Mouse (Mus musculus): Measurements from ENCODE around the gene Cd59a.
"Not testable (repeated sequence)": the region's sequence is repeated elsewhere in the genome, so short reads cannot be mapped to it uniquely, and the experiment has no call there.

Gene Cd59a

GRCm38 (mm10) chr2:104109021-104109420 lies 13.4 kb downstream of the Cd59a start:
- not testable (repeated sequence) for DNase-seq (ENCODE audit: low read depth, low spot score)

DNA sequence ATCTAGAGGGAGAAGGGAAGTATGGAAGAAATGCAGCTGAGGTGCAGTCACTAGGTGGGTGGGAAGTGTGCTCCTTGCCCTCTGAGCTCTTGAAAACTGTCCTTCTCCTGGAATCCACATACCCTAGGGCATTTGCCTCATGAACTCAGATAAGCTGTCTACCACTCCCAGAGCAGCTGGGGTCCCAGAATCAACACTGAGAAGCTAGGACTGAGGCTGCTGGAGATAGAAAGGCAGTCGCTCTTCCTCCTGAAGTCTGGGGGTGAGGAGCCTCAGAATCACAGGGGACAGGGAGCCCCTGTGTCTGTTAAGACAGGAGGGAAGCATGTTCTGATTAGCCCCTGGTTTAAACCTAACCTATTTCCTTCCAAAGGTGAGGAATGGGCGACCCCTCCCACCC lies 13.9 kb downstream of the Cd59a start:
- DNase-seq (ENCODE audit: low read depth, low spot score): peak; percentile 69

DNA sequence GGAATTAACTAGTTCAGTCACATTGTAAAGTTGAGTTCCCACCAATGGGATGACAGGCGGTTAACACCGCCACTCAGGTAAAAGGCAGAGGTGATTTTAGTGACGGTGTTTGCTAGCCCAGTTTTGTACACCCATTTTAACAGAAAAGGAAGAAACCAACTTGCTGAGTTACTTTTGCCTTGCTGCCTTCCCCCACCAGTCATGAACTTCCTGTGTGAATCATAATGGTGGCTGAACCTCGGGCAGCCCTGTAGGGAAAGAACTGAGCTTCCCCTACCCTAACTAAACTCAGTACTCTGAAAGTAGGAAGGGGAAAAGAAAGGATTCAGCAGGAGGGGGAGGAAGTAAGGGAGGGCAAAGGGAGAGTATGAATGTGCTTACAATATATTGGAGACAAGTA lies 14.4 kb downstream of the Cd59a start:
- DNase-seq (ENCODE audit: low read depth, low spot score): no peak

DNA sequence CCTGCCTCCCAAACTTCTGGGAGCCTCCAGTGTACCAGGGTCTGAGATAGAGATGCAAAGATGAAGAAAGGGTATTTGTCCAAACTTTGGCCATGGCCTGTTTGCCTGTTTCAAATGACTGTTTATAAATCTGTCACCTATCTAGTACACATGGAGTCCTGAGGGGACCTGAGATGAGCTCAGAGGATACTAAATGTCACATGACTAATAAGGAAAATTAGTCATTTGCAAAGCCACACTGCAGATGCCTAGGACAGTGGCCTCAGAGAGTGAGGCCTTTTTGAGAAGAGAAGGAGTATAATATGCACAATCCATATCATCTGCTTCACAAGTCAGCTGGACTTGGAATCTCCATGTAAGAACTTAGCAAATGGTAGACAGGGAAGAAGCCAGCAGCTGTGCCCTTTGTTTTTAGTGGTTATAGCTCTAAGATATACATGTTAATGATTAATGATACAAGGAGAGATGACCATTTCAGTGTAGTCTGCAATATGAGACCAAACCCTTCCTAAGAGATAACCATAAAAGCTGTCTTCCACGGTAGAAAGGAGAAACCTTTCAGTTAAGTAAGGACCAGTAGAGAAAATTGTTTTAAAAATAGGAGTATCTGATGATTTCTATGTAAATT lies 15.7 kb downstream of the Cd59a start:
- DNase-seq (ENCODE audit: low read depth, low spot score): not testable (repeated sequence)

DNA sequence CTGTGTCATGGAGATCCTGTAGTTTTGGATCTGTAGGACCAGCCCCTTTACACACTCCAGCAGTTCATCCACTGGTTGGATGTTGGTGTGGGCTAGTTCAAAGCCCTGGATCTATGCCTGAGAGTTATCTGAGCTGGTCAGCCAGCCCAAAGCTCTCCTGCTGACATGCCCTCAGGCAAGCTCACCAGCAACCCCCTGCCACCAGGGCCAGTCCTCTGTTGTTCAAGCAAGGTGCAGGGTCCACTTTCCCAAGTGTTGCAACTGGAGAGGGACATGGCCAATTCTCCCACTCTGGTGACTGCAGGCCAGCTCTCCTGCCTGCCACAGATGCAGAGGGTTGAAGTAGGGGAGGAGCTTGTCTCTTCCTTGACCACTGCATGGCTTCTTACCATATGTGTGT lies 18.0 kb downstream of the Cd59a start:
- DNase-seq (ENCODE audit: low read depth, low spot score): not testable (repeated sequence)

DNA sequence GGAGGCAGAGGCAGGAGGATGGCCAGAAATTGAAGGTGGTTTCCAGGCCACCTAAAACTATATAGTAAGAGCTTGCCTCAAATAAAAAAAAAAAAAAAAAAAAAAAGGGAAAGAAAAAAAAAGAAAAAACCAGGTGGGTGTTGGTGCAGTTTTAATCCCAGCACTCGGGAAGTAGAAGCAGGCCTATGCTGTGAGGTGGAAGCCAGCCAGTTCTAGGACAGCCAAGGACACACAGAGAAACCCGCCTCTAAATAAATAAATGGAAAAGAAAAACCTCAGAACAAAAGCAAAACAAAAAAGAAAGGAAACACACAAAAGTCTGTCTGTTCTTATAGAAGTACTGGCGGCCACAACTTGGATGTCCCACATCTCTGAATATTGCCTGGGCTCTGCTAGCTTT lies 19.3 kb downstream of the Cd59a start:
- no peak for DNase-seq (ENCODE audit: low read depth, low spot score)

- not testable (repeated sequence) for DNase-seq (ENCODE audit: low read depth, low spot score)
Measured at GRCm38 (mm10) chr2:104117173-104117572, 21.6 kb downstream of the Cd59a start.

- no peak for DNase-seq (ENCODE audit: low read depth, low spot score)
Measured at GRCm38 (mm10) chr2:104119097-104119496, 23.5 kb downstream of the Cd59a start.

GRCm38 (mm10) chr2:104120312-104120711 lies 24.7 kb downstream of the Cd59a start:
- no peak for DNase-seq (ENCODE audit: low read depth, low spot score)

- DNase-seq (ENCODE audit: low read depth, low spot score): no peak
Measured at GRCm38 (mm10) chr2:104121681-104122504, 26.3 kb downstream of the Cd59a start.

DNA sequence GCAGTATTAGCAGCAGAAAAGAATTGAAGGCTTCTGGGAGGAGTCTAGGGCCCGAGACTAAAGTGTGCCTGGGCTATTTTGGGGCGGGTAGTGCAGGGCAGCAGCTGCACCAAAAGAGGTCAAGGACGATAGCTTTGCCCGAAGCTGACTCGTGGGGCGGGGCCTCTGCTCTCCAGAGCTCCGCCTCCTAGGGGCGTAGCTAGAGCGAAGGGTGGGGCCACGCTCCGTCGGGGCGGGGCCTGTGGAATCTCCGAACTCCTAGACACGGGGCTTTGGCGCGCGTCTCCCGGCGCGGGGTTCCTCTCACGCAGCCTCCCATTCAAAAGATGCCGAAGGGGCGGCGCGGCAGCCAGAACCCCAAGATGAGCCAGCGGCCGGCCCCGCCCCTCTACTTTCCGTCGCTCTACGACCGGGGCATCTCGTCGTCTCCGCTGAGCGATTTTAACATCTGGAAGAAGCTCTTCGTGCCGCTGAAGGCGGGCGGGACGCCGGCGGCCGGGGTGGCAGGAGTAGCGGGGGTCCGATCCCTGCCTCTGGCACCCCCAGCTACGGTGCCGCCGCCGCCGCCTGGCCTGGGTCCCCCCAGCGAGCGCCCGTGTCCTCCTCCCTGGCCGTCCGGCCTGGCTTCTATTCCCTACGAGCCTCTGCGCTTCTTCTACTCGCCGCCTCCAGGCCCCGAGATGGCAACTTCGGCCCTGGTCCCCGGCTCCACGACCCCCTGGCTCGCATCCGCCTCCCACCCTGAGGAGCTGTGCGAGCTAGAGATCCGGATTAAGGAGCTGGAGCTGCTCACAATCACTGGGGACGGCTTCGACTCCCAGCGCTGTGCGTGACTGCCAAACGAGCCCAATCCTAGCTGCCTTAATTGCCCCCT lies 27.1 kb downstream of the Cd59a start, which contains the start of gene A930018P22Rik:
TSS of gene A930018P22Rik (plus strand) at position 265 of the 874 bp plus-strand sequence.
- DNase-seq (ENCODE audit: low read depth, low spot score): peak; percentile 95

- DNase-seq (ENCODE audit: low read depth, low spot score): no peak
Measured at GRCm38 (mm10) chr2:104123540-104123939, 27.9 kb downstream of the Cd59a start.

GRCm38 (mm10) chr2:104124071-104124470 lies 28.5 kb downstream of the Cd59a start:
- no peak for DNase-seq (ENCODE audit: low read depth, low spot score)

DNA sequence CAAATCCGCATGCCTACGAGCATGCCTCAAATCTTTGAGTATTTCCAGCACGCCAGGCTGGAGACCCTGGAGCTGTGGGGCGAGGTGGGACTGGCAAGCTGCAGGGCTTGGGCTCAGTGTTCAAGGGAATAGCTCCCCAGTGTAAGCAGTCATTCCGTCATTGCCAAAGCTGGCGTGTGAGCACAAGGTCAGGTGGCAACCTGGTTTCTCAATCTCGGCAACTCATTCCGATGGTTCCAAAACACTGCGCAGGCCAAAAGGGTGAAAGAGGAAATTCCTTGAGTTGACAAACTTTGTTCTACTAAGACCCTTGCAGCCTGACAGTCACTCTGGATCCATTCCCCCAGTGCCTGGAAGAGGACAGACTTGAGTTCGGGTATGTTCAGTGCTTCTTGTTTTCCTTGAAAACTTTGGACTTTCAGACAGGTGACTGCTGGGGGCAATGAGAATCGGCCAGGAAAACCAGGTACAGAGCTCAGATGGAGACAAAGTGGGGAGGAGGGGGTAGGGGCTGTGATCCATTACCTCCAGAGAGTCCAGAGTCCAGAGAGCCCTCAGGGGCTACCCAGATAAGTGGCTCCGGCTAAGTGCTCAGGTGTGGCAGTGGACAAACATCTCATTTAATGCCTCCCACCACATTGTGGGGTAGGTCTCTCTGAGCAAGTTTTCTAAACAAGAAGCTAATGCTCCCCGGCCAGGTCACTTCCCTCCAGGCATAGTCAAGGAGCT lies 33.4 kb downstream of the Cd59a start:
- no peak for DNase-seq (ENCODE audit: low read depth, low spot score)

- no peak for DNase-seq (ENCODE audit: low read depth, low spot score)
Measured at GRCm38 (mm10) chr2:104130165-104130564, 34.6 kb downstream of the Cd59a start.

DNA sequence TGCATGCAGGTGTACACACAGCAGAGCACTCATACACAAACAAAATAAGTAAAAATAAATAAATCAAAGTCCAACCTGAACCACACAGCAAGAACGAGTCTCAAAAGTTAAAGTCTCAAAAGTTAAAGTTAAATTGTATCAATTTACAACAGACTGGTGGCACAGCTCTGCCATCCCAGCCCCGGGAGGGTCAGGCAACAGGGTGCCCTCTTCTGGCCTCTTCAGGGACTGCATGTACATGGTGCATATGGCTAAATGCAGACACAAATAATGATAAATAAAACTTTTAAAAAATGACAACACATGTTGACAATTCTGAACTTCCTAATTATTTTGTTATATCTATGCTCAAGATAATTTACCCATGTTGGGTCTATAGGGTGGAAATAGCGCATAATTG lies 35.4 kb downstream of the Cd59a start:
- DNase-seq (ENCODE audit: low read depth, low spot score): no peak

DNA sequence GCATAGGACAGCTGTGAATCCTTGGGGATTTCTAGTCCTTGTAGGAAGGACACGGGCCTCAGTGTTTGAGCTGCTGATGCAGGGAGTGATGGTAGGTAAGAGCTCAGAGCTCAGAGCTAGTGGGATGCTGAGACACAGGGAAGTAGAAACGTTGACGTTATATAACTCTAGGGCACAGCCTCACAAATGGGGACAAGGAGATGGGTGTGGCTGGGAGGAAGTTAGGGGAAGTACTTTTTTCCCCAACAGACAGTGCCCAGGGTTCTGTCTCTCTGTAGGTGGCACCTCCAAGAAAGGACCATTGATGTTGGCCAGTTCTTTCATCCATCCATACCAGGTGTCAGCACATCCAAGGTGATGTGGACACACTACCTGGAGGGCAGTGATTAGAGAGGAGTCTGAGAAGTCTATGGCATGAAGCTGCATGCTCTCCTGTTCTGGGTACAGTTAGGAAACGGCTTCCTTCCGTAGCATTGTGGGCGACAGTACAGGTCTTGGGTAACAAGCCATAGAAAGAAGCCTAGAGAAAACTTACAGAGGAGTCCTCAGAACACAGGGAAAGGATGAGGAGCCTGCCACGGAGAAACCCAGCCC lies 36.8 kb downstream of the Cd59a start:
- DNase-seq (ENCODE audit: low read depth, low spot score): no peak

- DNase-seq (ENCODE audit: low read depth, low spot score): no peak
Measured at GRCm38 (mm10) chr2:104133042-104133810, 37.6 kb downstream of the Cd59a start.

DNA sequence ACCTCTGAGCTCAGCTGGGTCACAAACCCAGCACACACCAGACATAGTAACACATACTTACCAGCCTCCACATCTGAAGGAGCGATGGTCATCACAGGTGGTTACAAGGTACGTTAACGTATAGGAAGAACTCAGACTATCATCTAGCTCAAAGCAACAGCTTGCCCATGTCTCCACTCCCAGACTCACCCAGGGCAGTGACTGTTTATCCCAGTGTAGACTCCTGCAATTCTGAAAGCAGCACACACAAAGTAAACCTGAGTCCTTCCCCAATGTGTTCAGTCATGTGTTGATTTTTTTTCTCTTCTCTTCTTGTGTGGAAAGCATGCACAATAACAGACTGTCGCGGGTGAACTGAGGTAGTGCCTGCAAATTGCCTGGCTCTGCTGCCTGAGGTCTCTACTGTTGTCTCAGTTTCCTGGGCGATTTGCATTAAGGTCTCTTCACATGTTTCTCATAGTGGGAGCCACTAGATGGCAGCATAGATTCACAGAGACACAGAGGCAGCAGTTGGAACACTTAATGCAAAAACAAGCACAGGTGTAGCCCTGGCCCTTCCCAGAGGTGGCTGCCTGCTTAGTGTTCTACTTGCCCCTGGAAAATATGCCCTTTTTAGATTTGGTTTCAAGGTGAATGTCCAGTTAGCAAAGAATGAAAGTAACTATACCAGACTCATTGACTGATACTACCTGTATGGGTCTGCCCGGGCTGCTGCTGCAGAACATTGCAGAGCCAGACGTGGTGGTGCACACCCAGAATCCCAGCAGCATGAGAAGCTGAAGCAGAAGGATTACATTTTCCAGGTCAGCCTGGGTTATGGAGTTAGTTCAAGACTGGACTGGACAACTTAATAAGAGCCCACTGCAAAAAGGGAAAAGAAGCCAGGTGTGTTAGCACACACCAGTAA lies 38.8 kb downstream of the Cd59a start:
- DNase-seq (ENCODE audit: low read depth, low spot score): peak; percentile 88

Measured in R1 (cell line).